Mouse (Mus musculus) embryonic facial prominence, embryonic 10.5 days (tissue): ENCODE measurements around the gene 2700049A03Rik. TPM values are rescaled to one million over a fixed set of nuclear protein-coding genes. Genes with fewer than 3 reads are reported as not detected.

Source experiments
- DNase-seq: peaks from one replicate; pipeline ENCODE4 v3.0.0-alpha.2; 2017; ENCODE audit warnings: low spot score
- H3K27ac ChIP-seq: fragments of 300-500 bp; sonication (generic); replicated peaks from 2 replicates; pipeline ENCODE4 v1.5.1; 2016; ENCODE audit warnings: mild to moderate bottlenecking
- H3K27me3 ChIP-seq: fragments of 300-500 bp; sonication (generic); replicated peaks from 2 replicates; pipeline ENCODE4 v1.6.1; 2016; ENCODE audit warnings: low read depth, mild to moderate bottlenecking; ENCODE audit not compliant: poor library complexity, severe bottlenecking
- H3K36me3 ChIP-seq: fragments of 300-500 bp; sonication (generic); replicated peaks from 2 replicates; pipeline ENCODE4 v1.6.1; 2016; ENCODE audit warnings: mild to moderate bottlenecking, moderate library complexity
- H3K4me1 ChIP-seq: fragments of 300-500 bp; sonication (generic); 2 replicates; pipeline ENCODE4 v1.6.1; 2016
- H3K4me3 ChIP-seq: fragments of 300-500 bp; sonication (generic); 2 replicates; pipeline ENCODE4 v1.5.1; 2016; ENCODE audit warnings: mild to moderate bottlenecking, moderate library complexity
- H3K9me3 ChIP-seq: fragments of 300-500 bp; sonication (generic); 2 replicates; pipeline ENCODE4 v1.6.1; 2016; ENCODE audit warnings: mild to moderate bottlenecking
- WGBS: fragments of 180-500 bp; shearing (Covaris S2); methylation state at CpG from one replicate; pipeline ENCODE4 v1.1.7; 2016; 5-methylcytosine and 5-hydroxymethylcytosine counted together
- polyA plus RNA-seq: library from polyadenylated mRNA; unstranded; fragments of >200 nt; fragmentation: Nextera tagmentation; extraction: Ambion mirVana; gene quantifications from 2 replicates; pipeline ENCODE4 v1.2.1, GENCODE M21; 2016

Gene 2700049A03Rik
- polyA plus RNA-seq, 1 experiment from 2014 or later, result 19.4 TPM

DNA sequence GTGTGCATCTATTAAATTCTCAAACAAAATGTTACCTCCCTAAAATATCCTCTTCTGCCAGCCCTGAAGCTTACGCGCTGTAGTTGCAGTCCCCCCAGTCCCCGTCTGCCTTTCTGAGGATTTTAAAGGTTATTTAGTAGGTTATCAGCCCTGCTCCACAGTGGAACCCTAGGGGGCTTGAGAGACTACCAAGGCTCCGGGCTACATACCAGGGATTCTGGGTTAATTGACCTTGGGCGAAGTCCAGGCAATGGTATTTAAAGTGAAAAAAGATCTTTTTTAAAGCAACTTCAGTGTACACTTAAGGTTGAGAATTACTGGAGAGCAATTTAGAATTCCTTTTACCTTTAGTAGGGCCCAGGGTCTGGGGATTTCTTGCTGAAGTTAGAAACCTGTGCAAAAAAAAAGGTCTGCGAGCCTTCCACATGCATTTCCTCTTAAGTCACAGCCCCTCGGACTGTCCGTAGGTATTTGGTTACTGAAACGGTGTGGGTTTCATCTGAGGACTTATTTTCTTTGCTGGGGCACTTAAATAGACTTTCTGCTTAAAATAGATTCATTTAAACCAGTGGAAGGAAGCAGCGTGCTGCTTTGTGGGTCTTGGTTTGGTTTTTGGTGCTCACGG is 108.2 kb downstream of the 2700049A03Rik start:
- peak overlapping the region; percentile 66 for H3K27ac ChIP-seq
- DNase-seq, result peak; percentile 25

GRCm38 (mm10) chr12:71247191-71247590 is 110.5 kb downstream of the 2700049A03Rik start:
- peaks cover 23% of the 10 kb centered on the region for H3K4me1 ChIP-seq
- H3K27me3 ChIP-seq, result no peaks in the 10 kb centered on the region
- H3K27ac ChIP-seq, result no peak overlapping the region
- H3K4me3 ChIP-seq, result no peak overlapping the region
- peaks cover 24% of the 10 kb centered on the region for H3K36me3 ChIP-seq
- DNase-seq, result no peak
- peaks cover 23% of the 10 kb centered on the region for H3K9me3 ChIP-seq
- WGBS, result 87% methylated on average over 8 of the region's 8 CpGs

More for the DNA sequence above, 108.2 kb downstream of the 2700049A03Rik start:
- peaks cover 36% of the 10 kb centered on the region for H3K9me3 ChIP-seq
- H3K4me1 ChIP-seq, result peaks cover 18% of the 10 kb centered on the region
- no peak overlapping the region for H3K4me3 ChIP-seq
- peaks cover 47% of the 10 kb centered on the region for H3K36me3 ChIP-seq
- H3K27me3 ChIP-seq, result no peaks in the 10 kb centered on the region
- 53% methylated on average over 11 of the region's 11 CpGs for WGBS

DNA sequence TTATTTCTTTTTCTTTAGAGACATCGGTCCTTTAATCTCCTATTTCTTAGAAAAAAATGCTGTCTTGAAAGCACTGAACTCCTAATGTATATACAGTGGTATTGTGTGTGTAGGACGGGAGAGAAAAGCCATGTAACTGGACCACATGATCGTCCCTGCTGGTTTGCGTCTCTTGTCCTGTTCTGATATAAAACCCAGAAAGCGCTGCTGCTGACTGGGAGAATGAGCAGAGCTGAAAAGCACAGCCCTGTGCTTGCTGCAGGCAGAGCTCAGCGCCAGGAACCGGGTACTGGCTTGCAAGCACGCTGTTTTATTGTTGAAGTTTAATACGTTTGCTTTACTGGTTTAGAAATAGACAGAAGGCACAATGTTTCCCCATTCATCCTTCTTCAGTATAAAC is 112.7 kb downstream of the 2700049A03Rik start:
- DNase-seq, result no peak
- H3K4me1 ChIP-seq, result peaks cover 31% of the 10 kb centered on the region
- no peak overlapping the region for H3K4me3 ChIP-seq
- 76% methylated on average over 9 of the region's 9 CpGs for WGBS
- no peaks in the 10 kb centered on the region for H3K27me3 ChIP-seq
- peaks cover 1% of the 10 kb centered on the region; the same call in 1 of the 2 replicates for H3K9me3 ChIP-seq
- H3K27ac ChIP-seq, result no peak overlapping the region
- H3K36me3 ChIP-seq, result peaks cover 2% of the 10 kb centered on the region

- WGBS, result 41% methylated on average over 11 of the region's 11 CpGs
- H3K27me3 ChIP-seq, result no peaks in the 10 kb centered on the region
- H3K4me1 ChIP-seq, result peaks cover 18% of the 10 kb centered on the region
- no peak overlapping the region for H3K4me3 ChIP-seq
- no peak overlapping the region; the same call in 1 of the 2 replicates for H3K27ac ChIP-seq
- no peak for DNase-seq
- no peaks in the 10 kb centered on the region for H3K9me3 ChIP-seq
- H3K36me3 ChIP-seq, result no peaks in the 10 kb centered on the region
Measured at GRCm38 (mm10) chr12:71252509-71253167, 116.0 kb downstream of the 2700049A03Rik start.

DNA sequence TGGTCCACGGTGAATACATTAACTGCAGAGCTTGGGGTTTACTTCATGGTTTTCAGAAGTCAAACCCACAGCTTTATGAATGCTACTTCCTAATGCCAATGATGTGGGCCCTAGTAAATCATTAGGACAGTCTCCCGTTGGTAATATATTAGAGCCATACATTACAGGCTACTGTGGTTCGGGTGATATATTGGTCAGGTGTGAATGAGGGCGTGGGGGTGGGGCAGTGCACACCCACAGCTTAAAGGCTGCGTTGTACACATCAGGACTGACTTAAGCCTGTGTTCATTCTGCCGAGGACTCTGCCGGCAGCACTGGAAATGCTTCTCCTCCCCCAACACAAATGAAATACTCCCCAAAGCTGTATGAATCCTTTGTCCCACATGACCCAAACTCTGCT is 118.1 kb downstream of the 2700049A03Rik start:
- Histone ChIP-seq H3K4me1 (peaks cover 33% of the 10 kb centered on the region), H3K4me3 (no peak overlapping the region), H3K9me3 (no peaks in the 10 kb centered on the region), H3K27me3 (no peaks in the 10 kb centered on the region), H3K36me3 (no peaks in the 10 kb centered on the region), H3K27ac (no peak overlapping the region)
- no peak for DNase-seq
- WGBS, result 80% methylated on average over 7 of the region's 7 CpGs

DNA sequence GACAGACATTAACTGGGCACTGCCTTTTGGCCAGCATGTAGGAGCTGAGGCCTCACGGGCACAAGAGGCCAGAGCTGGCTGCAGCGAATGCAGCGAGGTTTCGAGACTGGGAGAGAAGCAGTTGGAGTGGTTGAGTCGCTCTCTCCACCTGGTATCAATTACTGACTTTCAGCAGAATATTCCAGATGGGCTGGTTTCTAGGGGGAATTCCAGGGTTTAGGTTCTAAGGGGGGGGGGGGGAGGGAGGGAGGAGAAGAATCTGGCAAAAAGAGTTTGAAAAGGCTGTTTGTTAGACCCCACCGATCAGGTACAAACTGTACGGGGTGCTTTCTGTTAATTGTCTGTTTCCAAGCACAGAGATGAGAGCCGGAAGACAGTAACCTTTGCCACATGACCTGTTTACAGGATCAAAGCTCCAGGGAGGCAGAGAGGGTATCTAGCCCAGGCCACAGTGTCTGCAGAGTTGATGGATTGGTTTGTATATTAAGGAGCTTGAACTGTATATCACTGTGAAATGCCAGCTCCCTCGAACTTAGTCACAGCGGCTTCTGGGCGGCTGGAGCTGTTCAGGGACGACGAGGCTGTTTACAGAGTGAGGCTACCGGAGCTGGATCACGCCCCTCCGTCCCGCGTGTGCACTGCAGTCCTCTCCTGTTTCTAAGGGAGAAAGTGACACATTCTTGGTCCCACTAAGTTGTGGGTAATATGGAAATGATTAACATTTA is 121.7 kb downstream of the 2700049A03Rik start:
- 33% methylated on average over 18 of the region's 18 CpGs for WGBS
- peak; percentile 67 for DNase-seq
- Histone ChIP-seq H3K4me1 (peaks cover 19% of the 10 kb centered on the region), H3K27ac (peak overlapping the region; percentile 80), H3K9me3 (no peaks in the 10 kb centered on the region; the same call in 1 of the 2 replicates), H3K36me3 (no peaks in the 10 kb centered on the region), H3K4me3 (peak overlapping the region; percentile 5; the same call in 1 of the 2 replicates), H3K27me3 (no peaks in the 10 kb centered on the region)

DNA sequence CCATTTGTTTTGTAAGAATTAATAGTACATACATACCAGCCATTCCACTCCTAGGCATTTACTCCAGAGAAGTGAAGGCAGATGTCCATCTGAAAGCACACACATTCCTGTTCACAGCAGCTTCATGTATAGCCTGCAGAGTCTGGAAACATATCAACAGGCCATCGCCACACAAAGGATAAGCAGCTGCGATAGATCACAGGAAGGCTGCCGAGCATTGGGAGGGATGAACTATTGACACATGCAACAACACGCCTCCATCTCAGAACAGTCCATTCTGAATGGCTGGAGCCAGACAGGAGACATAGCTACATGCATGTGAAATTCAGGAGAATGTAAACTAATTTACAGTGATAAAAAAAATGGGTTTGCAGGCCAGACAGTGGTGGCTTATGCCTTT is 127.6 kb downstream of the 2700049A03Rik start:
- H3K9me3 ChIP-seq, result peaks cover 7% of the 10 kb centered on the region
- no peak overlapping the region for H3K4me3 ChIP-seq
- WGBS, result 87% methylated on average over 4 of the region's 4 CpGs
- H3K27ac ChIP-seq, result no peak overlapping the region
- H3K27me3 ChIP-seq, result no peaks in the 10 kb centered on the region
- no peaks in the 10 kb centered on the region for H3K4me1 ChIP-seq
- H3K36me3 ChIP-seq, result no peaks in the 10 kb centered on the region
- no peak for DNase-seq

GRCm38 (mm10) chr12:71269367-71269766 is 132.7 kb downstream of the 2700049A03Rik start:
- Histone ChIP-seq H3K4me3 (no peak overlapping the region), H3K4me1 (peaks cover 5% of the 10 kb centered on the region; the same call in 1 of the 2 replicates), H3K27ac (no peak overlapping the region), H3K9me3 (peaks cover 7% of the 10 kb centered on the region), H3K27me3 (no peaks in the 10 kb centered on the region), H3K36me3 (no peaks in the 10 kb centered on the region)
- WGBS, result 93% methylated on average over 7 of the region's 7 CpGs
- DNase-seq, result no peak

DNA sequence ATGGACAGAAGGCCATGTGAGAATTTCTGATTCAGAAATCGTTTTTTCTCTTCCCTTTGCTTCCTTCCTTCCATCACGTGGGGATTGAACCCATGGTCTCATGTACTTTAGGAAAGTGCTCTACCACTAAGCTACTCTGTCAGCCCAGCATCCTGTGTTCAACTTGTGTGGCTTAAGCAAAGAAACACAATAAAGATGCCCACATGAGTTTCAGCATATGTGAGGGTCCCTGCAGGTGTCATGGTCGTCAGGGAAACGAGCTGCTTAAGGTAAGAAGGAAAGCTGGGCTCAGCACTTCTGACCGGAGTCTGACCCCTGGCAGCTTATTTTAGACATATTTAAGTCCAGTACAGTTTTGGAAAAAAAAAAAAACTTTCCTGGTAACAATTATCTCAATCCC is 134.5 kb downstream of the 2700049A03Rik start:
- Histone ChIP-seq H3K27ac (no peak overlapping the region), H3K36me3 (no peaks in the 10 kb centered on the region), H3K4me3 (no peak overlapping the region), H3K4me1 (peaks cover 5% of the 10 kb centered on the region; the same call in 1 of the 2 replicates), H3K9me3 (peaks cover 5% of the 10 kb centered on the region), H3K27me3 (no peaks in the 10 kb centered on the region)
- 74% methylated on average over 5 of the region's 5 CpGs for WGBS
- DNase-seq, result no peak

GRCm38 (mm10) chr12:71274519-71275237 is 138.0 kb downstream of the 2700049A03Rik start:
- H3K36me3 ChIP-seq, result no peaks in the 10 kb centered on the region
- no peak overlapping the region for H3K4me3 ChIP-seq
- no peak for DNase-seq
- no peaks in the 10 kb centered on the region for H3K9me3 ChIP-seq
- peaks cover 12% of the 10 kb centered on the region for H3K4me1 ChIP-seq
- H3K27ac ChIP-seq, result no peak overlapping the region
- 94% methylated on average over 5 of the region's 5 CpGs for WGBS
- H3K27me3 ChIP-seq, result no peaks in the 10 kb centered on the region

DNA sequence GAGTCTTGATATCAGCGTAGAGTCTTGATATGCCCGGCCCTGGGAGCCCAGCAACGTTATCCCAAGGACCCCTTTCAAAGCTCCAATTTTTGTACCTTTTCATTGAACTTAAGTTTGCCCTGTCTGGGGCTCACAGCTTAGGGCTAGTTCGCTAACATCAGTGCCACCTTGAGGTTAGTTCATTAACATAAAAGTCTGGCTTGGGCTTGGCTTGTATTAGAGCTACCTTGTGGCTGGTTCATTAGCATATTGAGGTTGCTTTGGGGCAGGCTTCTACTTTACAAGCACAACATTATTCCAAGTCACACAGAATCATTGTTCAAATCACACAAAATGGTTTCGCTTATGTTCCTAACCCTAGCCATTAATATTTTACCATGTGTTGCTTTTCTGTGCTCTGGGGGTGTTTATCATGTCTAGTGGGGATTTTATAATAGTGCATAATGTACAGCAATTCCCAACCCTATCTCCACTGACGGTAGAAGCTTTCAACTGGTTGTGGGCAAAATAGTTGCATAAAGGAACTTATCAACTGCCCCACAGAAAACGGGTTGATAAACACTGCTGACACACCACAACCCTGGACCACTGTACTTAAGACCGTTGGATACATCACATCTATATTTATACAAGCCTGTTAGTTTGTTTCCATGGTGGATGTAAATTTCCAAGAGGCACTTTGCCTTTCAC is 139.4 kb downstream of the 2700049A03Rik start:
- Histone ChIP-seq H3K27ac (no peak overlapping the region), H3K9me3 (no peaks in the 10 kb centered on the region), H3K4me3 (no peak overlapping the region), H3K27me3 (no peaks in the 10 kb centered on the region), H3K4me1 (peaks cover 8% of the 10 kb centered on the region), H3K36me3 (no peaks in the 10 kb centered on the region)
- DNase-seq, result no peak
- 89% methylated on average over 8 of the region's 8 CpGs for WGBS
